Mouse (Mus musculus) lung, embryonic 14.5 days (tissue): Measurements from ENCODE around the gene Tespa1. TPM values are rescaled to one million over a fixed set of nuclear protein-coding genes. Genes with fewer than 3 reads are reported as not detected.
"Not testable (repeated sequence)": the region's sequence is repeated elsewhere in the genome, so short reads cannot be mapped to it uniquely, and the experiment has no call there.

Source experiments
- ATAC-seq: fragments of 200-750 bp; cut with Nextera tagmentation; 2 replicates; pipeline ENCODE4 v1.8.0; 2017; ENCODE audit warnings: mild to moderate bottlenecking, moderate TSS enrichment, moderate library complexity; ENCODE audit not compliant: insufficient read depth
- DNase-seq: peaks from one replicate; pipeline ENCODE4 v3.0.0-alpha.2; 2015
- H3K27ac ChIP-seq: fragments of 300-500 bp; sonication (generic); 2 replicates; pipeline ENCODE4 v1.5.1; 2014; ENCODE audit warnings: low read depth, mild to moderate bottlenecking, moderate library complexity
- H3K27me3 ChIP-seq: fragments of 300-500 bp; sonication (generic); 2 replicates; pipeline ENCODE4 v1.6.1; 2014; ENCODE audit warnings: low read length, control low read depth; ENCODE audit not compliant: insufficient read depth
- H3K36me3 ChIP-seq: fragments of 300-500 bp; sonication (generic); 2 replicates; pipeline ENCODE4 v1.6.1; 2014; ENCODE audit warnings: control low read depth; ENCODE audit not compliant: insufficient read depth
- H3K4me1 ChIP-seq: fragments of 300-500 bp; sonication (generic); 2 replicates; pipeline ENCODE4 v1.6.1; 2014; ENCODE audit warnings: antibody characterized with exemption, control low read depth; ENCODE audit not compliant: insufficient read depth
- H3K4me2 ChIP-seq: fragments of 300-500 bp; sonication (generic); 2 replicates; pipeline ENCODE4 v1.6.1; 2014; ENCODE audit warnings: mild to moderate bottlenecking
- H3K4me3 ChIP-seq: fragments of 300-500 bp; sonication (generic); 2 replicates; pipeline ENCODE4 v1.5.1; 2014; ENCODE audit warnings: low read depth, low read length
- H3K9ac ChIP-seq: fragments of 300-500 bp; sonication (generic); 2 replicates; pipeline ENCODE4 v1.6.1; 2014
- H3K9me3 ChIP-seq: fragments of 300-500 bp; sonication (generic); 2 replicates; pipeline ENCODE4 v1.6.1; 2016; ENCODE audit warnings: low read depth, low read length, control low read depth
- CTCF ChIP-seq: IDR thresholded peaks from 2 replicates; pipeline ENCODE4 v1.5.1; 2016; ENCODE audit warnings: antibody characterized with exemption, low read depth
- WGBS: fragments of 180-500 bp; shearing (Covaris S2); extraction: QIAGEN DNeasy Blood & Tissue Kit; methylation state at CpG from one replicate; pipeline ENCODE4 v1.1.7; 2014; 5-methylcytosine and 5-hydroxymethylcytosine counted together
- polyA plus RNA-seq: library from polyadenylated mRNA; unstranded; fragments of >200 nt; fragmentation: Nextera tagmentation; extraction: Ambion mirVana; gene quantifications from 2 replicates; pipeline ENCODE4 v1.2.1, GENCODE M21; 2014

Tespa1 gene
- polyA plus RNA-seq, 1 experiment from 2014 or later: 0.66 TPM

GRCm38 (mm10) chr10:130293741-130294408 lies 28.8 kb upstream of the Tespa1 start:
- ATAC-seq (no peak), DNase-seq (no peak)
- H3K4me2 ChIP-seq: no peak overlapping the region
- WGBS: 27% methylated on average over 3 of the region's 3 CpGs
- no peaks in the 10 kb centered on the region for H3K4me1 ChIP-seq
- H3K27ac ChIP-seq: no peak overlapping the region
- H3K36me3 ChIP-seq: no peaks in the 10 kb centered on the region
- H3K9me3 ChIP-seq: no peaks in the 10 kb centered on the region
- no peaks in the 10 kb centered on the region for H3K27me3 ChIP-seq
- no peak overlapping the region for H3K9ac ChIP-seq
- TF ChIP-seq CTCF: no peak
- H3K4me3 ChIP-seq: no peak overlapping the region

GRCm38 (mm10) chr10:130298748-130299147 lies 23.9 kb upstream of the Tespa1 start:
- not testable (repeated sequence) for H3K9ac ChIP-seq, H3K9me3 ChIP-seq, H3K4me1 ChIP-seq, ATAC-seq, H3K27me3 ChIP-seq, H3K27ac ChIP-seq, H3K4me3 ChIP-seq, H3K36me3 ChIP-seq, H3K4me2 ChIP-seq
- 19% methylated on average over 4 of the region's 4 CpGs for WGBS
- peak; percentile 50 for DNase-seq
- TF ChIP-seq CTCF: peak; percentile 57

- H3K9me3 ChIP-seq, H3K4me1 ChIP-seq, H3K36me3 ChIP-seq, H3K4me3 ChIP-seq, ATAC-seq, DNase-seq, H3K27ac ChIP-seq, H3K9ac ChIP-seq, H3K4me2 ChIP-seq, H3K27me3 ChIP-seq: not testable (repeated sequence)
- 75% methylated on average over 3 of the region's 5 CpGs for WGBS
Measured at GRCm38 (mm10) chr10:130304138-130304537, 18.5 kb upstream of the Tespa1 start.

GRCm38 (mm10) chr10:130311534-130312227 lies 11.0 kb upstream of the Tespa1 start:
- no peak overlapping the region for H3K4me3 ChIP-seq

GRCm38 (mm10) chr10:130313531-130313930 lies 9.1 kb upstream of the Tespa1 start:
- peak; percentile 52; the same call in 1 of the 2 replicates for ATAC-seq
- peak; percentile 9 for DNase-seq
- WGBS: 50% methylated on average over 1 of the region's 1 CpGs

More at GRCm38 (mm10) chr10:130311534-130312227, 11.0 kb upstream of the Tespa1 start:
- Histone ChIP-seq H3K36me3 (no peaks in the 10 kb centered on the region), H3K27me3 (no peaks in the 10 kb centered on the region), H3K4me1 (no peaks in the 10 kb centered on the region), H3K9ac (no peak overlapping the region), H3K9me3 (no peaks in the 10 kb centered on the region), H3K27ac (no peak overlapping the region), H3K4me2 (no peak overlapping the region)
- DNase-seq: no peak
- 74% methylated on average over 2 of the region's 2 CpGs for WGBS
- no peak for TF ChIP-seq CTCF
- ATAC-seq: no peak

GRCm38 (mm10) chr10:130314110-130314829 lies 8.4 kb upstream of the Tespa1 start:
- Histone ChIP-seq H3K4me1 (no peaks in the 10 kb centered on the region), H3K9ac (no peak overlapping the region), H3K4me3 (no peak overlapping the region), H3K9me3 (no peaks in the 10 kb centered on the region), H3K27me3 (no peaks in the 10 kb centered on the region), H3K36me3 (no peaks in the 10 kb centered on the region), H3K4me2 (no peak overlapping the region), H3K27ac (no peak overlapping the region)
- no peak for TF ChIP-seq CTCF
- ATAC-seq: peak; percentile 95; the same call in 1 of the 2 replicates
- WGBS: 67% methylated on average over 2 of the region's 2 CpGs
- peak; percentile 65 for DNase-seq

More at GRCm38 (mm10) chr10:130313531-130313930, 9.1 kb upstream of the Tespa1 start:
- Histone ChIP-seq H3K27me3 (no peaks in the 10 kb centered on the region), H3K9me3 (no peaks in the 10 kb centered on the region), H3K27ac (no peak overlapping the region), H3K4me2 (no peak overlapping the region), H3K4me3 (no peak overlapping the region), H3K4me1 (no peaks in the 10 kb centered on the region), H3K36me3 (no peaks in the 10 kb centered on the region), H3K9ac (no peak overlapping the region)
- TF ChIP-seq CTCF: 0 out of 2 replicates have a peak, but pooled peaks have one; percentile 29

GRCm38 (mm10) chr10:130315846-130316245 lies 6.8 kb upstream of the Tespa1 start:
- ATAC-seq: no peak
- Histone ChIP-seq H3K4me1 (no peaks in the 10 kb centered on the region), H3K36me3 (no peaks in the 10 kb centered on the region), H3K9me3 (no peaks in the 10 kb centered on the region), H3K4me3 (no peak overlapping the region), H3K9ac (no peak overlapping the region), H3K4me2 (no peak overlapping the region), H3K27ac (no peak overlapping the region), H3K27me3 (no peaks in the 10 kb centered on the region)
- no peak for TF ChIP-seq CTCF
- no peak for DNase-seq
